29 mouse cellular contexts compared by ENCODE assay signal in genomic region chr2:157118556-157118955, GRCm38 (mm10). TPM values are rescaled to one million over a fixed set of nuclear protein-coding genes. Genes with fewer than 3 reads are reported as not detected.
DNase-seq lines count a peak whose midpoint lies in the region; ATAC-seq lines count a peak whose summit lies in the region.
"Had no signal": no experiment of that assay in that cellular context is flagged by ENCODE, and none has a peak within 500 bp of the region (broad histone marks: within the 10 kb centered on the region; RNA-seq: fewer than 3 reads in every experiment).

No protein-coding gene starts in this region.

- H3K9me3 ChIP-seq in forebrain, embryonic 13.5 days (replicated peaks): no peaks in the 10 kb centered on the region
- H3K9me3 ChIP-seq in forebrain, embryonic 11.5 days (ENCODE audit: control insufficient read depth, low read length): no peaks in the 10 kb centered on the region
- H3K9me3 ChIP-seq in intestine, embryonic 15.5 days: no peaks in the 10 kb centered on the region
- H3K9me3 ChIP-seq in stomach, embryonic 14.5 days (ENCODE audit: control insufficient read depth, low read depth, low read length): no peaks in the 10 kb centered on the region
- no peaks in the 10 kb centered on the region for H3K9me3 ChIP-seq in stomach, embryonic 16.5 days (replicated peaks; ENCODE audit: control insufficient read depth, low read length)
- H3K9me3 ChIP-seq: embryonic facial prominence, embryonic 10.5 days; embryonic facial prominence, embryonic 12.5 days; forebrain, embryonic 12.5 days; forebrain, embryonic 15.5 days; G1E had no signal

- H3K27ac ChIP-seq in forebrain, embryonic 13.5 days: no peak overlapping the region
- H3K27ac ChIP-seq in forebrain, embryonic 11.5 days (ENCODE audit: low read depth, low read length): no peak overlapping the region
- H3K27ac ChIP-seq in intestine, embryonic 15.5 days: no peak overlapping the region
- no peak overlapping the region for H3K27ac ChIP-seq in stomach, embryonic 14.5 days (ENCODE audit: low read length)
- H3K27ac ChIP-seq in stomach, embryonic 16.5 days (ENCODE audit: low read length): no peak overlapping the region
- H3K27ac ChIP-seq: embryonic facial prominence, embryonic 10.5 days; embryonic facial prominence, embryonic 12.5 days; forebrain, embryonic 12.5 days; forebrain, embryonic 15.5 days had no signal

- no peak overlapping the region for H3K4me2 ChIP-seq in forebrain, embryonic 13.5 days
- H3K4me2 ChIP-seq in forebrain, embryonic 11.5 days (ENCODE audit: low read depth, low read length, severe bottlenecking): no peak overlapping the region
- no peak overlapping the region for H3K4me2 ChIP-seq in intestine, embryonic 15.5 days (replicated peaks)
- no peak overlapping the region for H3K4me2 ChIP-seq in stomach, embryonic 14.5 days (replicated peaks; ENCODE audit: low read depth, low read length)
- no peak overlapping the region for H3K4me2 ChIP-seq in stomach, embryonic 16.5 days (ENCODE audit: low read depth, low read length)
- H3K4me2 ChIP-seq: embryonic facial prominence, embryonic 12.5 days; forebrain, embryonic 12.5 days; forebrain, embryonic 15.5 days had no signal

- H3K4me1 ChIP-seq in forebrain, embryonic 13.5 days: no peaks in the 10 kb centered on the region
- H3K4me1 ChIP-seq in forebrain, embryonic 11.5 days (replicated peaks; ENCODE audit: control insufficient read depth, insufficient read depth, low read length): no peaks in the 10 kb centered on the region
- no peaks in the 10 kb centered on the region for H3K4me1 ChIP-seq in intestine, embryonic 15.5 days (replicated peaks)
- no peaks in the 10 kb centered on the region for H3K4me1 ChIP-seq in stomach, embryonic 14.5 days (ENCODE audit: control insufficient read depth, insufficient read depth, low read length)
- no peaks in the 10 kb centered on the region for H3K4me1 ChIP-seq in stomach, embryonic 16.5 days (ENCODE audit: control insufficient read depth, insufficient read depth, low read length)
- H3K4me1 ChIP-seq: embryonic facial prominence, embryonic 10.5 days; embryonic facial prominence, embryonic 12.5 days; forebrain, embryonic 12.5 days; forebrain, embryonic 15.5 days had no signal

- 94% methylated on average over 4 of the region's 4 CpGs for whole genome bisulfite sequencing in forebrain, embryonic 13.5 days
- 89% methylated on average over 4 of the region's 4 CpGs for WGBS in forebrain, embryonic 11.5 days
- WGBS in intestine, embryonic 15.5 days: 53% methylated on average over 4 of the region's 4 CpGs
- 63% methylated on average over 4 of the region's 4 CpGs for WGBS in stomach, embryonic 14.5 days
- WGBS in stomach, embryonic 16.5 days: 45% methylated on average over 4 of the region's 4 CpGs

- 0 out of 2 replicates have a peak overlapping the region, but pooled peaks have one; percentile 5 for H3K9ac ChIP-seq in forebrain, embryonic 13.5 days
- no peak overlapping the region for H3K9ac ChIP-seq in forebrain, embryonic 11.5 days (ENCODE audit: low read length)
- no peak overlapping the region for H3K9ac ChIP-seq in intestine, embryonic 15.5 days
- no peak overlapping the region for H3K9ac ChIP-seq in stomach, embryonic 14.5 days (replicated peaks; ENCODE audit: low read depth, low read length)
- no peak overlapping the region for H3K9ac ChIP-seq in stomach, embryonic 16.5 days (ENCODE audit: low read length)
- H3K9ac ChIP-seq: embryonic facial prominence, embryonic 12.5 days; forebrain, embryonic 12.5 days; forebrain, embryonic 15.5 days; forebrain, postnatal 0 days had no signal

- H3K36me3 ChIP-seq in forebrain, embryonic 13.5 days (ENCODE audit: poor library complexity, severe bottlenecking): peaks cover 29% of the 10 kb centered on the region
- H3K36me3 ChIP-seq in forebrain, embryonic 11.5 days (ENCODE audit: control insufficient read depth, insufficient read depth, low read length): peaks cover 3% of the 10 kb centered on the region; the same call in 1 of the 2 replicates
- peaks cover 19% of the 10 kb centered on the region; the same call in 1 of the 2 replicates for H3K36me3 ChIP-seq in intestine, embryonic 15.5 days
- H3K36me3 ChIP-seq in stomach, embryonic 14.5 days (ENCODE audit: control insufficient read depth, insufficient read depth, low read length): peaks cover 21% of the 10 kb centered on the region
- H3K36me3 ChIP-seq in stomach, embryonic 16.5 days (ENCODE audit: control insufficient read depth, insufficient read depth, low read length): no peaks in the 10 kb centered on the region

- H3K27me3 ChIP-seq in forebrain, embryonic 13.5 days: no peaks in the 10 kb centered on the region
- no peaks in the 10 kb centered on the region for H3K27me3 ChIP-seq in forebrain, embryonic 11.5 days (ENCODE audit: control insufficient read depth, insufficient read depth, low read length)
- H3K27me3 ChIP-seq in intestine, embryonic 15.5 days (replicated peaks): no peaks in the 10 kb centered on the region
- H3K27me3 ChIP-seq in stomach, embryonic 14.5 days (ENCODE audit: control insufficient read depth, insufficient read depth, low read length): no peaks in the 10 kb centered on the region
- no peaks in the 10 kb centered on the region for H3K27me3 ChIP-seq in stomach, embryonic 16.5 days (ENCODE audit: control insufficient read depth, insufficient read depth, low read length)
- H3K27me3 ChIP-seq: CH12.LX; embryonic facial prominence, embryonic 12.5 days; forebrain, embryonic 12.5 days; forebrain, embryonic 15.5 days; Patski had no signal

- ATAC-seq in forebrain, embryonic 13.5 days: no peak
- no peak for ATAC-seq in forebrain, embryonic 11.5 days (replicated peaks; ENCODE audit: low FRiP score)
- ATAC-seq in intestine, embryonic 15.5 days: peak; percentile 77
- peak; percentile 67 for ATAC-seq in stomach, embryonic 14.5 days (ENCODE audit: insufficient number of reproducible peaks, insufficient read depth, low FRiP score, low read depth)
- peak; percentile 72 for ATAC-seq in stomach, embryonic 16.5 days (ENCODE audit: insufficient read depth, low FRiP score)
- ATAC-seq: forebrain, embryonic 15.5 days; forebrain, postnatal 0 days; Patski had no signal

- DNase-seq in forebrain, embryonic 11.5 days (ENCODE audit: low spot score): no peak
- DNase-seq in c-Kit-positive CD71-positive TER-119-positive erythroid progenitor cells, embryonic 14.5 days (ENCODE audit: low spot score): no peak
- no peak for DNase-seq in urinary bladder, adult 18-20 months (ENCODE audit: low spot score in 2 of 2)
- DNase-seq in spleen, adult 18-20 months: no peak
- DNase-seq: adrenal gland, adult 8-10 months; adrenal gland, postnatal 14 days; adrenal gland, postnatal 36 days; B cell, adult 2 months; cerebellum, adult 11 months; cerebellum, adult 18-20 months; cerebellum, adult 9-10 months; cerebellum, postnatal 10 days; cerebellum, postnatal 25 days; forebrain, postnatal 0 days had no signal

- no peak overlapping the region for H3K4me3 ChIP-seq in forebrain, embryonic 13.5 days
- no peak overlapping the region for H3K4me3 ChIP-seq in forebrain, embryonic 11.5 days (ENCODE audit: low read depth, low read length)
- no peak overlapping the region for H3K4me3 ChIP-seq in intestine, embryonic 15.5 days (replicated peaks)
- H3K4me3 ChIP-seq in stomach, embryonic 14.5 days (ENCODE audit: low read depth, low read length): no peak overlapping the region
- H3K4me3 ChIP-seq in stomach, embryonic 16.5 days (replicated peaks; ENCODE audit: low read length): no peak overlapping the region
- H3K4me3 ChIP-seq: embryonic facial prominence, embryonic 10.5 days; embryonic facial prominence, embryonic 12.5 days; forebrain, embryonic 12.5 days; forebrain, embryonic 15.5 days had no signal

RNA-seq across cellular contexts. Expression of gene Samhd1, which starts 16.5 kb away (rescaled TPM):
- polyA plus RNA-seq in forebrain, embryonic 13.5 days (2015; fragmentation: Nextera tagmentation; extraction: Ambion mirVana): 13.9 and 16.0 TPM in 2 replicates
- 25.6 and 27.5 TPM in 2 replicates for polyA plus RNA-seq in forebrain, embryonic 11.5 days (2014; fragmentation: Nextera tagmentation; extraction: Ambion mirVana)
- 23.5 and 23.7 TPM in 2 replicates for polyA plus RNA-seq in intestine, embryonic 15.5 days (2015; fragmentation: Nextera tagmentation; extraction: Ambion mirVana)
- 30.6 and 32.5 TPM in 2 replicates for polyA plus RNA-seq in stomach, embryonic 14.5 days (2014; fragmentation: Nextera tagmentation; extraction: Ambion mirVana)
- 27.2 and 29.1 TPM in 2 replicates for polyA plus RNA-seq in stomach, embryonic 16.5 days (2015; fragmentation: Nextera tagmentation; extraction: Ambion mirVana)

RNA-seq across cellular contexts. Expression of gene Tldc2, which starts 31.7 kb away (rescaled TPM):
- not detected in 2 replicates for polyA plus RNA-seq in forebrain, embryonic 13.5 days (2015; fragmentation: Nextera tagmentation; extraction: Ambion mirVana)
- polyA plus RNA-seq in forebrain, embryonic 11.5 days (2014; fragmentation: Nextera tagmentation; extraction: Ambion mirVana): not detected in 2 replicates
- polyA plus RNA-seq in intestine, embryonic 15.5 days (2015; fragmentation: Nextera tagmentation; extraction: Ambion mirVana): not detected in 2 replicates
- not detected in 2 replicates for polyA plus RNA-seq in stomach, embryonic 14.5 days (2014; fragmentation: Nextera tagmentation; extraction: Ambion mirVana)
- not detected in 2 replicates for polyA plus RNA-seq in stomach, embryonic 16.5 days (2015; fragmentation: Nextera tagmentation; extraction: Ambion mirVana)
- polyA plus RNA-seq: activated CD4-positive, CD25-positive, alpha-beta regulatory T cell, adult 4 months; CD4-positive, CD25-positive, alpha-beta regulatory T cell, adult 4 months; cortical plate, adult 2 months; embryonic facial prominence, embryonic 10.5 days; embryonic facial prominence, embryonic 12.5 days; embryonic facial prominence, embryonic 14.5 days; forebrain, embryonic 12.5 days; forebrain, embryonic 15.5 days; forebrain, postnatal 0 days; G1E had no signal

RNA-seq across cellular contexts. Expression of gene Soga1, which starts 39.5 kb away (rescaled TPM):
- polyA plus RNA-seq in forebrain, embryonic 13.5 days (2015; fragmentation: Nextera tagmentation; extraction: Ambion mirVana): 4.8 and 5.1 TPM in 2 replicates
- 8.1 and 8.2 TPM in 2 replicates for polyA plus RNA-seq in forebrain, embryonic 11.5 days (2014; fragmentation: Nextera tagmentation; extraction: Ambion mirVana)
- 2.0 and 2.3 TPM in 2 replicates for polyA plus RNA-seq in intestine, embryonic 15.5 days (2015; fragmentation: Nextera tagmentation; extraction: Ambion mirVana)
- polyA plus RNA-seq in stomach, embryonic 14.5 days (2014; fragmentation: Nextera tagmentation; extraction: Ambion mirVana): 7.3 and 8.1 TPM in 2 replicates
- 2.1 and 2.6 TPM in 2 replicates for polyA plus RNA-seq in stomach, embryonic 16.5 days (2015; fragmentation: Nextera tagmentation; extraction: Ambion mirVana)

Comparison
In these comparisons a context has a peak if more than half of its experiments do, and no peak if none do; other contexts are left out.
1. ATAC-seq: peak in intestine, embryonic 15.5 days (single experiment), stomach, embryonic 14.5 days (single experiment) and stomach, embryonic 16.5 days (single experiment); none in forebrain, embryonic 13.5 days (single experiment) and forebrain, embryonic 11.5 days (single experiment).